Mouse (Mus musculus): ENCODE data around the gene Usb1.
A peak's percentile ranks its signal among the peaks of the same experiment; 100 is the strongest.

Usb1 gene

DNA sequence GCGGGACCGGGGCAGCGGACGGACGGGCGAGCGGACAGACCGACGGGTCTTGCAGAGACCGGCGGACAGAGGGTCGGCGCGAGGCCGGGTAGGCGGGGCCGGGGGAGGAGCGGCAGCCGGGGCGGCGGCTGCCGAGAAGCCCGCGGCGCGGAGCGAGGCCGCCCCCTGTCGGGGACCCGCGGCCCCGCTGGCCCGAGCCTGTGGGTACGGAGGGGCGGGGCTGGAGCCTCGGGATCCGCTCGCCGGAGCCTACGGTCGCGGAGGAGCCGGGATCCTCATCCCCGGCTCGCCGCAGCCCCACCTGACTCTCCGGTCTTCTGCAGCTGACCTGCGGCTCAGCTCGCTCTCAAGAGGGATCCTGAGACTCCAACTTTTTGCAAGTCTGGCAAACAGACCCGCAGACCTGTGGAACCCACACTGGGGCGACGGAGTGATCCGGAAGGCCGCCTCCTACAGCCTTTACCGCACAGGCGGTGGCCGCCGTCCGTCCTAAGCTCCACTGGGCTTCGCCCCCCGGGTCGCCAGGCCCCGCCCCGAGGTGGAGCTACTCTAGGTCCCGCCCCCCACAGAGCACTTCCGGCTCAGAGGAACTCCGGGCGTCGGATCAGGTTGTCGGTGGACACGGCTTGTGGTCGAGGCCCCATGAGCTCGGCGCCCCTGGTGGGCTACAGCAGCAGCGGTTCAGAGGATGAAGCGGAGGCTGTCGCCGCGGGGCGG, at the start of gene Usb1, which contains the start of gene Zfp319:
Usb1 (plus strand) TSS at position 565 of the 717 bp plus-strand sequence.
Zfp319 (minus strand) TSS at position 231 of the 717 bp plus-strand sequence.
- DNase-seq, result peak; percentile 97

DNA sequence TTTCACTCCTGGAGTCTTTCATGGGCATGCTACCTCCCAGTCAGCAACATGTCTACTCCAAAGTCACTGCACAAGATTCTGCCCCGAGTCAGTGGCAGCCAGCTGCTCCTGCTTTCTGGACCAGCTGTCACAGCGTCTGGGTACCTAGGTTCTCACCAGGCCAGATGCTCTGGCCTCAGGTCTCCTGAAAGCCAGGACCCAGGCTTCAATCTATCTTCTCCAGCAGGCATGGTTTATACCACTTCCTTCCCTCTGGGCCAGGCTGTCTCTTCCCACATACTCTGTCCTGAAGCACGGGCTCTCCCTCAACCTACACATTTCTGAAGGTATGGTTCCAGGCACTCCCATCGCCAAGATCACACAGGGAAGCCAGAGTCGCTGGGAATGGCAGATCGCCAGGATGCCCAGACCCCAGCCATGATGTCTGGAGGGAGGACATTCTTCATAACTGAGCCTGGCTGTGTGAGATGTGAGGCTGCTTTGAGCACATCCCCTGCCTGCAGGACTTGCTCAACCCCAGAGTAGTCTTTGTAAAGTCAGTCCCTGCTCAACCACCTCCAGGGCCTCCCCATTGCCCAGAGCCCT, 42.9 kb upstream of the Usb1 start:
- DNase-seq, result no peak

DNA sequence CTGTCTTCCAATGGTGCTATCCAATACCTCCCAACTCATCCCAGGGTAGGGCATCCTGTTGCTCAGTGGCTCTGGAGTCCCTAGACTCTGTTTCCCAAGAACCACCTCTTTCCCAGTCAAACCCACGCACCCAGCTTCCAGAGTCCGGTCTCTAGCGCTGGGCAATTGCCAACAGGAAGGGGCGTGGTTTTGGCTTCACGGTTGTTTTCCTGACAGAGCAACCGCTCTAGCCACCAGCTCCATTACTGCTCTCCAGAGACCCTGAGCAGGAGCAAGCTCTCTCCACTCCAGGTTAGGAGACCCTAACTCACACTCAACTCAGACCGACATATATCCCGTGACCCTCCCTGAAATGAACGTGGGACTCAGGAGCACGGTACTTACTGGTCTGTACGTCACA, 38.9 kb upstream of the Usb1 start:
- DNase-seq, result no peak

DNA sequence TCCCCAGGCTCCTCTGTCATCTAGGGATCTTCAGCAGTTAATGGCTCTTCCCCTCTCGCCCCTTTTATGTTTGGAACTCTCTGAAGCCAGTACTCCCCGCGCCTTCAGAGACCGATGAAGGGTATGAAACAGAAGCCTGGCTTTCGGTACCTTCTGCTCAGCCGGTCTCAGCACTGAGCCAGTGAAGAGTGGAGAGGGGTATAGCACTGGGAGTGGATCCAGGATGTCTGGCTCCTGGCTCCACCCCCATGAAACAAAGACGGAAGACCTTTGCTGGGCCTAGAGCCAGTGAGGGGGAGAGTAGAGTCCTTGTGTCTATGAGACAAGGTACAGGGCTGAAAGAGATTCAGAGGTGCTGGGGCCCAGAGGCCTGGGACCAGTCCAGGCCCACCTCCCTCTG, 38.2 kb upstream of the Usb1 start:
- DNase-seq, result no peak

DNA sequence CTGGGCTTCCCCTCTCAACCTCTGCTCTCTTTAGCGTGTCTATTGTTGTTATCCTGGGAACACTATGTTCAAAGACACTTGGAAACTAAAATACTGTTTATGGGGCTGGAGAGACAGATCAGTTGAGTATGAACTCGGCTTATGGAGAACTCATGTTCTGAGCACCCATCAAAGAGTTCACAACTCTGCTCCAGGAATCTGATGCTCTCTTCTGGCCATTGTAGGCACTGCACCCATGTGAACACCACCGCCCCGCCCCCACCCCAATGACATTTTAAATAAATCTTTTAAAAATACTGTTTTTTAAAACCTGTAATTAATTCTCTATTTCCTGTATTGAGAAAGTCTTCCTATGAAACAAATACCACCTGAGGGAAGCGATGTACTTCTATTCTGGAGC, 29.7 kb upstream of the Usb1 start:
- peak; percentile 55 for DNase-seq

DNA sequence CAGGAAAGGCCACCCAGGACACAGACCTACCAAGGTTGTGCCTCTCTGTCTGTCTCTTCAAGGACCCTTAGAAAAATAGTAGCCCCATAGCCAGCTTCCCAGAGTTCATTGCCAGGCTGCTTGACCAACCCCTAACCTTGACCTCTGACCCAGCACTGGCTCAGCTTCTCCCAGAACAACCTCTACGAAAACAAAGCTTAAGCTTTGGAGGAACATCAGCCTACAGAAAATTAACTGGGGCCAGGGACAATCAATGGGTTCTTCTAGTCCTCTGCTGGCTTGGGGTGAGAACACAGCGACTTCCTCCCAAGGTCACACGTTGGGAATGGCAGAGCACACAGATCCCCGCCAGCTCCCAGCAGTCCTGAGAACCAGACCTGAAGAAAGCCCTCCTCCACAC, 26.6 kb upstream of the Usb1 start:
- DNase-seq, result no peak

DNA sequence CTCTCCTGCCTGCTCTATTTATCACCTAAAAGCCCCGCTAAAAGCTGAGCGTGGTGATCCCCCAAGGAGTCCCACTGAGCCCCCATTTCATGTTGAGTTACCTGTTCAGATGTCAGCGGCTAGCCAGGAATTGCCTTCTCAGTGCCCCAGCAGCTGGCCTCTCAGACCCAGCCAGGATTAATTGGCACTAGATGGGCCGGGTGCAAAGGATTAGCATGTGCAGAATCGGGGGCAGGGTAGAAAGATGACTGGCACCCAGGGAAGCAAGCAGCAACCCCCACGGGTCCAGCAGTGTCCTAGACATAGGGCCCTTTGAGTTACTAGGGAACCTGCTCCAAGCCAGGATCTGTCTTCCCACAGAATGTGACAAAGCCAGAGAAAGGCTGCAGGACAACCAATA, 25.7 kb upstream of the Usb1 start, which contains the start of gene Cngb1:
Cngb1 (minus strand) TSS at position 155 of the 400 bp plus-strand sequence.
- DNase-seq, result peak; percentile 72

DNA sequence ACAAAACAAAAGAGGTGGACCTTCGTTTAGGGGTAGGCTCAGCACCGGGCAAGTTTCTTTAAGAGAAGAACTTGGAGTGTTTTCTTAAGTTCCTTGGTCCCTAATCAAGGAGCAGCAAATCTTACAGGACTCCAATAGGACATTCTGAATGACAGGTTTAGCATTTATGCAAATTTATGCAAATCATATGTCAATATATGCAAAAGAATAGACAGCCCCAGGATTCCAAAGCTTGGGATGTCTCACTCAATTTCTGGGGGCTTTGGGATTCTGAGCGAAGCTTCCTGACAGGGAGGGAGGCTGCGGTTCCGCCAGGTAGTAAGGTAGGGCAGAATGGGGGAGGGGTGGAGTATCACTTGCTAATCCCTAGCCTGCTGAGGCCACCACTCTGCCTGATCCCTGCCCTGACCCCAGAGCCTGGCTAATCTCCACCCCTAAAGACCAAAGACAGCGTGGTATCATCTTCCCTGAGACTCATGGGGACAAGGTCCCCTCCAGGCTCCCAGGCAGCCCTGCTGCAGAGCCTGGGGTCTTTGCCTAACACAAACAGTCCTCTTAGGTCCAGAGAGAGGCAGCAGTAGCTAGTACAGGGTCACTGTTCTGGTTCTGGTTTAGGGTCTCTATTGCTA, 21.6 kb upstream of the Usb1 start, which contains the start of gene Tepp:
Tepp (plus strand) TSS at position 225 of the 629 bp plus-strand sequence.
- peak; percentile 55 for DNase-seq

DNA sequence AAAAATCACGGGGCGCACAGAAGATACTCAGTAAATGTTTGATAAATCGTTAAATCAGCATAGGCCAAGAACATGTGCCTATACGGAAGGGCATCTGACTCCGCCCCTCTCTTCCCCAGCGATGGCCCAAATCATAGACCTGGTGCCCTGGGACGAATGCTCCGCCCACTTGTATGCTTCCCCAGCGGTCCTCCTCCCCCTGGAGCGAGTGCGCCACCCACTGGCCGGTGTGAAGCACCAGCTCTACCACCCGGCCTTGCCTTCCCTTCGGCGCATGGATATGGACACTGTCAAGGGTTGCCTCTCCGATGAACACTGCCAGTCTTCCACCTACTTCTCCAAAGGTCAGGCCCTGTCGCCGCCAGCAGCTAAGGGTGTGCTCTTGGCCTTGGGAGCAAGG, 19.2 kb upstream of the Usb1 start:
- peak; percentile 24 for DNase-seq

DNA sequence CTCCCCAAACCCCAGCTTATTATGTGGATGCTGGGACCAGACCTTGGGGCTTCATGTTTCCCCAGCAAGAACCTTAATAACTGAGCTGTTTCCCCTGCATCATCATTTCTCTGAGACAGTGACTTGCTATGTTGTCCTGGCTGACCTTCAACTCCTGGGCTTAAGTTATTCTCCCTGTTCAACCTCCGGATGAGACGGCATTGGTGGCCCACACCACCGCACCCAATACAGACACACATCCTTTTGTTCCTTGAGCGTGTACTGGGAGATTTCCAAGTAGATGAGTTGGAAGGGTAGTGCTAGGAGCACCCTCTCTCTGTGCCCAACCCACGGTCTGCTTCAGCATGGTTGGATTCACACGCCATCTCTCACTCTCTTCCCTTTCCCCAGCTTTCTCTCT, 18.2 kb upstream of the Usb1 start:
- no peak for DNase-seq

DNA sequence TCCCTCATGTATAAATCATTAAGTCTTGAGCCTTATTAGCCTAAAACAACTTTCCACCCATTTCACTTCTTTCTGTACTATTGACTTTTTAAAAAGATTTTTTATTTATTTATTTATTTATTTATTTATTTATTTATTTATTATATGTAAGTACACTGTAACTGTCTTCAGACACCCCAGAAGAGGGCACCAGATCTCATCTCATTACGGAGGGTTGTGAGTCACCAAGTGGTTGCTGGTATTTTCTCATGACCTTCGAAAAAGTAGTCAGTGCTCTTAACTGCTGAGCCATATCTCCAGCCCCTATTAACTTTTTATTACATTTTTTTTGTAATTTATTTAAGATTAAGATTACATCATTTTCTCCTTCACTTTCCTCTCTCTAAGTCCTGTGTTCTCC, 17.4 kb upstream of the Usb1 start:
- DNase-seq, result no peak

DNA sequence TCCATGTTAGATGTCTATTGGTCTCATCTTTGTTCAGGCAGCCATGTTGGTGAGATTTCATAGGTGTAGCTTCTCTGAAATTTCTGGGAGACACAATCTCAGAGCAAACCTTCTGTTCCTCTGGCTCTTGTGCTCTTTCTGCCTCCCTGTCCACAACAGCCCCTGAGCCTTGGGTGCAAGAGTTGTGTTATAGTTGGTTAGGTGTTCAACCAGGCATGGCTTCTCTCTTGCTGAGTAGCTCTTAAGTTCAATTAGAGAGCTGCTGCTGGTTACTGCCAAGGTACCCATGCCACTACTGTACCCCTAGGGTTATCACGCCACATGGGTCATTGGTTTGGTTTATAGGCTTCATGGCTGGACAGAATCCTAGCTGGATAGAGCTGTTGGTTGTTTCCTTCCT, 16.7 kb upstream of the Usb1 start:
- DNase-seq, result no peak

DNA sequence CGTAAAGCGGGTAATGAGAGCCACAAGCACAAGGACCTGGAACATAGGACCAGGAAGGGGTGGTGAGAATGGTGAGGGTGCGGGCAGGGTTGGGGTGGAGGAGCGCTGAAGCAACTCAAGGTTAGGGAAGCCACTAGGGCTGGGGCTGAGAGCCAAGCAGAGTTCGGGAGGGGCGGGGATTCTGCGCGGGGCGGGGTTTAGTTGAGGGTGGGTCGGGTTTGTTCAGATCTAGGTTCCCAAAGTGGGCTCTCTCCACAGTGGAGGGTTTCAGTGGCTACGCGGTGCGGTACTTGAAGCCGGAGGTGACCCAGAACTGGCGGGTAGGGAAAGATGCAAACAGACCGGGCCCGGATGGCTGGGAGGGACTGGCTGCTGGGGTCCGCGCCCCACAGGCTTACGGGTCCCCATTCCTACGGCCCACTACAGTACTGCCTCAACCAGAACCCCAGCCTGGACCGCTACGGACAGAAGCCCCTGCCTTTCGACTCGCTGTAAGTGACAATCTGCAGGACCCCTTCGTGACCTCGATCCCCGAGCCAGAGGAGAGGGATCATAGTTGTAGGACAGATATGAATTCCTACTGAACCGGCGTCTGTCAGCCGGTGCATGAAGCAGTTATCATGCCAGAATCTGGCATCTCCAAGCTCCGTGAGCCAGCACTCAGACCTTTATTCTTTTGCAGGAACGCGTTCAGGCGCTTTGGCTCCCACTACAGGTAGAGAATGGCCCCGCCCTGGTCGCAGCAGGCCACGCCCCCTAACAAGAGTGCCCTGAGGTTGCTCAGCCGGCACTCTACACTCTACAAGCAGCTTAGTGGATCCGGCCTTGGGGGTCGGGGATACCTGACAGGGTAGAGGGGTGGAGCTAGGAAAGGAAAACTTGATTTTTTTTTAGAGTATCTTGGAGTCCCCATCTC, 11.6 kb upstream of the Usb1 start:
- DNase-seq, result peak; percentile 69

DNA sequence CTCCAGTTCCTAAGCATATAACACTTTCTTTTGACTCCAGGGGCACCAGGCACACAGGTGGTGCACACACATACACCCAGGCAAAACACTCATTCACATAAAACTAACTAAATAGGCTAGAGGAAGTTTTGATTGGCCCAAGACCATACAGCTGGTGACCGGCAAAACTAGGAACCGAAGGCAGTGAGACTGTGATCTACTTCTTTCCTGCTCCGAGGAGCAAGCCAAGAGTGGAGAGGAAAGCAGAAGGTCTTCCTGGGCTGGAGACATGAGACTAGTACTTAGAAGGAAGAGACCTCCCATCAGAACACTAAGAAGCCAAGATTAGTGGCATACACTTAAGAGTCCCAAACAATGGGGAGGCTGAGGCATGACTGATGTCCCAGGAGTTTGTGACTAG, 8.9 kb upstream of the Usb1 start:
- DNase-seq, result no peak

DNA sequence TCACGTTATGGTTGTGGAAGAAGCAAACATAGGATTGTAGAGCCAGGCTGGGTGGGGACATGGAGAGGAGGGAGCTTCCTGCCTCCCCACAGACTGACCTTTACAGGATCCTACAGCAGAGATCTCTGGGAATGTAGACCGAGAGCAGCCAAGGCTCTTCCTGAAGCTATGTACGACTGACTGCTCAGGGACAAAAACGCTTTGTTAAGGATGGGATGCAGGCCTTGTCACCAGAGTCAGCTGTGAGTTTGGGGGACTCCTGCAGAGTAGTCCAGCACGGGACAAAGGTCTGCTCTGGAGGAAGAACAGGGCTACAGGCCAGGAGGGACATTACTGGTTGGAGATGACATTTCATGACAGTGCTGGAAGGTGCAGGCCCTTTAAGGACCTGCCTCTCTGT, 7.4 kb upstream of the Usb1 start:
- DNase-seq, result peak; percentile 66

DNA sequence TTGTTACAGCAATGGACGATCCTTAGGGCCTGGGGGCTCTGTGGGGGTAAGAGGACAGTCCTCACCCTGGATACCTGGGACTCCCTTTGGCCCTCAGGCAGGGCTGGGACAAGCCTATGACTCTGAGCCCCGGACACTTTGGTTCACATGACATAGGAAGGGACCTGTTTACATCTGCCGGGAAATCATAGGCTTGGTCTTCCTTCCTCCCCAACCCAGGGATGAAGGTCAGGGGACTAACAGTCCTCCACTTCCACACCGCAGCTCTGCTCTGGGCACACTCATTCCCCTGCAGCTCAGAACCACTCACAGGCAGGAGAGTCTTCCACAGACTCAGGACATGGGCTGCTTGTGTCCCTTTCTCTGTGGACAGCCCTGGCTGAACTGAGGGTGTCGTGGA, 5.3 kb upstream of the Usb1 start:
- no peak for DNase-seq

DNA sequence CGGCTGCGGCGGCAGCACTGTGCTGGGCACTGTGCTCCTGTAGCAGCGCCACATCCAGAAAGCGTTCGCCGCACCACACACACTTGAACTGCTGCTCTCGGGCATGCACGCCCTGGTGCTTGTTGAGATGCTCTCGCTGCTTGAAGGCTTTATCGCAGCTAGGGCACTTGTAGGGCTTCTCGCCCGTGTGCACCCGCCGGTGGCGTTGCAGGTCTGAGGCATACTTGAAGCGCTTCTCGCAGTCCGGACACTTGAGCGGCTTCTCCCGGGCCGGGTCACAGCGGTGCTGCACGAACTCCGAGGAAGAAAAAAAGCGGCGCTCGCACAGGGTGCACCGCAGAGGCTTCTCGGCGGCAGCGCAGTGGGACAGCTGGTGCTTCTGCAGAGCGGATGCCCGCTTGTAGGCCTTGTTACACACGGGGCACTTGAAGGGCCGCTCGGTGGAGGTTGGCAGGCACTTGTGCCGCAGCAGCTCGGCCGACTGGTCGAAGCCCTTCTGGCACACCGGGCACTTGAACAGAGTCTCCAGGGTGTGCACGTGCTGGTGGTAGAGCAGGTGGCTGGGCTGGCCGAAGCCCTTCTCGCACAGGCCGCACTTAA, 4.1 kb upstream of the Usb1 start:
- no peak for DNase-seq

DNA sequence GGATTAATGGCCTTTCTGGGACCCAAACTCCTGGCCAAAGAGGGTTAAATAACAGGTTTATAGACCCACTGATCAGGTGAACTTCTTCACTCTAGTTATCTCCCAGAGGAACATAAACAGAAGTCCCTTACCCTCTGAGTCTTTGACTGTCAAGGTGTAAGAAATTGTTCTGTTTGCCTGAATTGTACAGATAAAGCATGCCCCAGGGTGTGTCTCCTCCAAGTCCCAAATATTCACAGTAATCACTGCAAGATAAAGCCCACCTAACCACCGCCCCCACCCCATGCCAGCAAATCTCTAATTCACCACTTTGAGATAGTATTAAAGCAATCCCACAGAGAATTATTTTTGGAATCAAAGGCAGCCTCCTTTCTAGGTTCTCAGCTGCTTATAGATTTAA, 1.7 kb upstream of the Usb1 start:
- DNase-seq, result no peak

DNA sequence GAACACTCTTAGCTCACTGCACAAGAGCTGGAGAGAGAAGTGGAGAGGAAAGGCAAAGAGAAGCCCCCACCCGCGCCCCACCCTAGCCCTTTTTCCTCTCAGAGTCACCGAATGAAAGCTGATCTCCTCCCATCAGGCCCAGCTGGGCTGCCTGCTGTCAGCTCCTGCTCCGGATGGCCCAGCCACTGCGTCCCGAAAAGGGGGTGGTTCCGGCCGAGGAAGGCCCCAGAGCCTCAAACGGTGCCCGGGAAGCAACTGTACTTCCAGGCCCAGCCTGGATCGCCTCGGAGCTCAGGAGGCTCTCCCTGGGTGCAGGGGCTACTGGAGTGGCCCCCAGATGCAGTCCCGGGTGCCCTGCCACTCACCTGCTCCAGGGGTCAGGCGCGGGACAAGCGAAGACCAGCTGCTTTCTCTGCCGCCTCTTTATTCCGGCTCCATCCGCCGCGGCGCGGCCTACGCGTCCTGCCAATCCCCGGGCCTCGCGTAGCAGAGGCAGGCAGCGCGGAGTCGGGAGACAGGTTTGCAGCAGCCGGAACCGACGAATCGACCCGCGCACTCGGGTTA, 846 bp upstream of the Usb1 start:
- DNase-seq, result no peak

DNA sequence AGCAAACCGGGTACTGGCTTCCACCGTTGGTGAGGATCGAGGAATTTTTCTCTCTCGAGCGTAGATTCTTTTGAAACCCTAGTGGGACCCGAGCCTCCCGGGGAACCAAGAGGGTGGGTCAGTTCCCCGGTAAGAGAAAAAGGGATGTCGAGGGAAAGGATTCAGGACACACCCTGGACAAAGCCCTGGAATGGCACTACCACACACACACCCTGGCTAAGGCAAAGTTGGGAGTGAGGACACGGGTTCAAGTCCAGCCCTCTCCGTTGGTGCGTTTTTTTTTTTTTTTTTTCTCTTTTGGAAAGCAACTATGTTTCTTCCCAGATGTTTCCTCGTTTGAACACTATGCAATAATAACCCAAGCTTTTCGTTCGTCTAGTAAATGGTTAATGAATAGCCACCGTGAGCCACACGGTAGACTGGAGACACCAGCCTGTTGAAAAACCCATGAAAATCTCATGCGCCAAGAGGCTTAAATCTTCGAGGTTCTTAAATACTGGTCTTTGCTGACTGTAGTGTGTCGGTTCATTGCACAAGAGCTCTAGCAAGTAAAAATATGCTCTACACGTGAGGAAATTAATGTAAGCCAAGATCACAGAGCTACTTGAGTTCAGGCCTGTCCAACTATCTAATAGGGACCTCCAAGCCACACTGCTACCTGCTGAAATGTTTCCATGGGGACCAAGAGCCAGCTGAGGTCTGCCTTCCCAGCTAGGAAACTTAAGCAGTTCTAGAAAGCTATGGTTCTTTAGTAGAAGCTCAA, 534 bp downstream of the Usb1 start:
- no peak for DNase-seq

DNA sequence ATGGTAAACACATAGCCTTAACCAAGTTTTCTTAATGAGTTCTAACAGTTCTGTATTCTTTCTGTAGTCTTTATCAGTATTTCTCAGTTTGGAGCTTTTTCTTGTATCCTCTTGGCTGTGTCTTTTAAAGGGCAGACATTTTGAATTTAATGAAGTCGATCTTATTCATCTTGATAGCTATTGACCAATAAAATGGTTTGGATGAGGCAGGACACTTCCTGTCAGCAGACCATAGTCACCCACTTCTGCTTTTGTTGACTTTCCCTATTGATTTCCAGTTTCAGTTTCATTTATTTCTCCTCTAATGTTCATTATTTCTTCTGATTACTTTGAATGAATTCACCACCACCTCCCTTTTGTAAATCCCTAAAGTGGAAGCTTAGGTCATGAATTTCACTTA, 3.6 kb downstream of the Usb1 start:
- DNase-seq, result no peak

DNA sequence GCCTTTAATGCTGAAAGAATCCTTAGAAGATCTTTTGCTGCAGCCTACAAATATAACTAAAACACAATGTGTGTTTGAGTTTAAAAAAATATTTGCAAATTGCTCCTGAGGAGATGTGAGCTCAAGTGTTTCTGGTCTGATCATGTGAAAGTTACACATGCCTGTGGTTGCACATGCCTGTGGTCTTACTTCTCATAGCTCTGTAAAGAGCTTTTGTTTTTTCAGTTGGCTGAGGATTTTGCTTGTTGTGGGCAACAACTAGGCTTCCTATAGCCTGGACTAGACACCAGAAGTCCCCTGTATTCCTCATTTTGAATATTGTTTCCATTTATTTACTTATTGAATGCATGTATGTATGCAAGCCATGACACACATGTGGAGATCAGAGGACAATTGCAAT, 4.3 kb downstream of the Usb1 start:
- no peak for DNase-seq
